Mouse (Mus musculus) bone marrow, adult 2 months (tissue): ENCODE measurements around the gene Pdgfd. TPM values are rescaled to one million over a fixed set of nuclear protein-coding genes. Genes with fewer than 3 reads are reported as not detected.

Source experiments
- H3K27ac ChIP-seq: fragments of 200-500 bp; 2 replicates; pipeline ENCODE4 v1.5.1; 2012; ENCODE audit warnings: low read depth, mild to moderate bottlenecking, control low read depth, inconsistent platforms, low read length; ENCODE audit not compliant: control insufficient read depth, poor library complexity, insufficient read depth
- H3K4me1 ChIP-seq: fragments of 200-500 bp; 2 replicates; pipeline ENCODE4 v1.6.1; 2011; ENCODE audit warnings: low read length; ENCODE audit not compliant: control insufficient read depth, insufficient read depth
- H3K4me3 ChIP-seq: fragments of 200-500 bp; replicated peaks from 2 replicates; pipeline ENCODE3; 2011; ENCODE audit warnings: mild to moderate bottlenecking, low read depth, low read length, control low read depth; ENCODE audit not compliant: control insufficient read depth
- CTCF ChIP-seq: fragments of 200-500 bp; IDR thresholded peaks from 2 replicates; pipeline ENCODE4 v1.5.1; 2011; ENCODE audit warnings: low read length, control low read depth; ENCODE audit not compliant: control insufficient read depth, insufficient read depth
- POLR2A ChIP-seq: fragments of 200-500 bp; IDR thresholded peaks from 2 replicates; pipeline ENCODE4 v1.6.1; 2011; ENCODE audit warnings: low read depth, mild to moderate bottlenecking, control low read depth, low read length, borderline replicate concordance; ENCODE audit not compliant: control insufficient read depth
- WGBS: fragments of 180-500 bp; shearing (Covaris S2); methylation state at CpG from one replicate; pipeline ENCODE4 v1.1.7; 2018; 5-methylcytosine and 5-hydroxymethylcytosine counted together
- polyA plus RNA-seq: library from polyadenylated mRNA; stranded (reverse); fragments of >200 nt; gene quantifications from 2 replicates; pipeline ENCODE4 v1.2.4, GENCODE M21; 2011; ENCODE audit warnings: low replicate concordance; ENCODE audit not compliant: missing spikeins, insufficient read depth, insufficient read length

Gene Pdgfd
- polyA plus RNA-seq, 1 experiment = 1.2 TPM

- H3K27ac ChIP-seq = no peak overlapping the region
- H3K4me3 ChIP-seq = no peak overlapping the region
- 70% methylated on average over 1 of the region's 1 CpGs for WGBS
- H3K4me1 ChIP-seq = no peaks in the 10 kb centered on the region
- TF ChIP-seq CTCF (no peak), POLR2A (no peak)
These were observed 185.0 kb downstream of the Pdgfd start for GRCm38 (mm10) chr9:6353257-6353960.

GRCm38 (mm10) chr9:6360795-6361194 is 192.4 kb downstream of the Pdgfd start:
- Histone ChIP-seq H3K4me1 (no peaks in the 10 kb centered on the region; the same call in 1 of the 2 replicates), H3K4me3 (no peak overlapping the region), H3K27ac (no peak overlapping the region)
- TF ChIP-seq CTCF (no peak), POLR2A (no peak)
- 85% methylated on average over 2 of the region's 2 CpGs for WGBS

GRCm38 (mm10) chr9:6366550-6366949 is 198.2 kb downstream of the Pdgfd start:
- Histone ChIP-seq H3K4me1 (no peaks in the 10 kb centered on the region), H3K4me3 (no peak overlapping the region), H3K27ac (no peak overlapping the region)
- WGBS = 92% methylated on average over 1 of the region's 1 CpGs
- no peak for TF ChIP-seq CTCF

GRCm38 (mm10) chr9:6401764-6402163 is 233.4 kb downstream of the Pdgfd start:
- TF ChIP-seq POLR2A (no peak), CTCF (no peak)
- Histone ChIP-seq H3K4me3 (no peak overlapping the region), H3K27ac (no peak overlapping the region), H3K4me1 (no peaks in the 10 kb centered on the region)
- 15% methylated on average over 1 of the region's 1 CpGs for WGBS

- Histone ChIP-seq H3K4me1 (no peaks in the 10 kb centered on the region), H3K4me3 (no peak overlapping the region), H3K27ac (no peak overlapping the region)
- 65% methylated on average over 3 of the region's 3 CpGs for WGBS
- no peak for TF ChIP-seq CTCF
- TF ChIP-seq POLR2A = no peak
These were observed 238.2 kb downstream of the Pdgfd start for GRCm38 (mm10) chr9:6406535-6406934.

GRCm38 (mm10) chr9:6407972-6408371 is 239.6 kb downstream of the Pdgfd start:
- H3K4me1 ChIP-seq = no peaks in the 10 kb centered on the region
- WGBS = 57% methylated on average over 4 of the region's 4 CpGs
- no peak for TF ChIP-seq CTCF
- TF ChIP-seq POLR2A = no peak
- H3K4me3 ChIP-seq = no peak overlapping the region
- no peak overlapping the region for H3K27ac ChIP-seq

- Histone ChIP-seq H3K4me1 (no peaks in the 10 kb centered on the region), H3K4me3 (no peak overlapping the region), H3K27ac (no peak overlapping the region)
- TF ChIP-seq CTCF (no peak), POLR2A (no peak)
These were observed 256.2 kb downstream of the Pdgfd start for GRCm38 (mm10) chr9:6424606-6425005.

Other genes with a start within 250 kb of the Pdgfd start
- gene Ddi1, start 101.3 kb downstream of the Pdgfd start, polyA plus RNA-seq = not detected in 2 replicates